Mouse (Mus musculus): ENCODE results near the gene Nme2. TPM values are rescaled to one million over a fixed set of nuclear protein-coding genes. Genes with fewer than 3 reads are reported as not detected.
"Not testable (repeated sequence)": the region's sequence is repeated elsewhere in the genome, so short reads cannot be mapped to it uniquely, and the experiment has no call there.

The Nme2 gene
- total RNA-seq, 2 experiments from 2014 or later = 65.5 to 77.6 TPM

GRCm38 (mm10) chr11:93968005-93968847, 12.2 kb upstream of the Nme2 start, which contains the start of the genes Gm20390 and Nme1:
TSS of gene Gm20390 (minus strand) at chr11:93968293.
TSS of gene Nme1 (minus strand) at chr11:93968521.
- peak; percentile 97 to 99 for DNase-seq (ENCODE audit: low spot score in 2 of 2)

- no peak for DNase-seq (ENCODE audit: low spot score in 2 of 2)
Measured at GRCm38 (mm10) chr11:93967381-93967780, 11.3 kb upstream of the Nme2 start.

- no peak for DNase-seq (ENCODE audit: low spot score in 2 of 2)
Measured at GRCm38 (mm10) chr11:93965391-93965790, 9.3 kb upstream of the Nme2 start.

GRCm38 (mm10) chr11:93963013-93963412, 7.0 kb upstream of the Nme2 start:
- DNase-seq (ENCODE audit: low spot score in 2 of 2) = no peak

GRCm38 (mm10) chr11:93961482-93961881, 5.4 kb upstream of the Nme2 start:
- no peak for DNase-seq (ENCODE audit: low spot score in 2 of 2)

GRCm38 (mm10) chr11:93957746-93958145, 1.7 kb upstream of the Nme2 start:
- no peak for DNase-seq (ENCODE audit: low spot score in 2 of 2)

- DNase-seq (ENCODE audit: low spot score in 2 of 2) = no peak
Measured at GRCm38 (mm10) chr11:93957031-93957555, 1.0 kb upstream of the Nme2 start.

- peak; percentile 80 to 86 for DNase-seq (ENCODE audit: low spot score in 2 of 2)
Measured at GRCm38 (mm10) chr11:93955256-93956150, 556 bp downstream of the Nme2 start.

GRCm38 (mm10) chr11:93954738-93955255, 1.3 kb downstream of the Nme2 start:
- DNase-seq (ENCODE audit: low spot score in 2 of 2) = no peak

GRCm38 (mm10) chr11:93952376-93952775, 3.7 kb downstream of the Nme2 start:
- no peak for DNase-seq (ENCODE audit: low spot score in 2 of 2)

- DNase-seq (ENCODE audit: low spot score in 2 of 2) = no peak
Measured at GRCm38 (mm10) chr11:93950045-93950444, 6.0 kb downstream of the Nme2 start.

- DNase-seq (ENCODE audit: low spot score in 2 of 2) = no peak
Measured at GRCm38 (mm10) chr11:93948887-93949567, 7.0 kb downstream of the Nme2 start.

GRCm38 (mm10) chr11:93944986-93945385, 11.1 kb downstream of the Nme2 start:
- no peak for DNase-seq (ENCODE audit: low spot score in 2 of 2)

GRCm38 (mm10) chr11:93940906-93941305, 15.2 kb downstream of the Nme2 start:
- no peak for DNase-seq (ENCODE audit: low spot score in 2 of 2)

- DNase-seq (ENCODE audit: low spot score in 2 of 2) = no peak
Measured at GRCm38 (mm10) chr11:93929106-93929505, 27.0 kb downstream of the Nme2 start.

- not testable (repeated sequence) for DNase-seq (ENCODE audit: low spot score in 2 of 2)
Measured at GRCm38 (mm10) chr11:93915019-93915418, 41.0 kb downstream of the Nme2 start.

GRCm38 (mm10) chr11:93911603-93912002, 44.5 kb downstream of the Nme2 start:
- no peak for DNase-seq (ENCODE audit: low spot score in 2 of 2)

- DNase-seq (ENCODE audit: low spot score in 2 of 2) = no peak
Measured at GRCm38 (mm10) chr11:93908829-93909228, 47.2 kb downstream of the Nme2 start.

GRCm38 (mm10) chr11:93907839-93908238, 48.2 kb downstream of the Nme2 start:
- DNase-seq (ENCODE audit: low spot score in 2 of 2) = no peak

GRCm38 (mm10) chr11:93906834-93907233, 49.2 kb downstream of the Nme2 start:
- DNase-seq (ENCODE audit: low spot score in 2 of 2) = no peak

All from left cerebral cortex, adult 18-20 months (tissue).